Mouse (Mus musculus): ENCODE measurements around the gene Cope.
A peak's percentile ranks its signal among the peaks of the same experiment; 100 is the strongest.

Cope gene

DNA sequence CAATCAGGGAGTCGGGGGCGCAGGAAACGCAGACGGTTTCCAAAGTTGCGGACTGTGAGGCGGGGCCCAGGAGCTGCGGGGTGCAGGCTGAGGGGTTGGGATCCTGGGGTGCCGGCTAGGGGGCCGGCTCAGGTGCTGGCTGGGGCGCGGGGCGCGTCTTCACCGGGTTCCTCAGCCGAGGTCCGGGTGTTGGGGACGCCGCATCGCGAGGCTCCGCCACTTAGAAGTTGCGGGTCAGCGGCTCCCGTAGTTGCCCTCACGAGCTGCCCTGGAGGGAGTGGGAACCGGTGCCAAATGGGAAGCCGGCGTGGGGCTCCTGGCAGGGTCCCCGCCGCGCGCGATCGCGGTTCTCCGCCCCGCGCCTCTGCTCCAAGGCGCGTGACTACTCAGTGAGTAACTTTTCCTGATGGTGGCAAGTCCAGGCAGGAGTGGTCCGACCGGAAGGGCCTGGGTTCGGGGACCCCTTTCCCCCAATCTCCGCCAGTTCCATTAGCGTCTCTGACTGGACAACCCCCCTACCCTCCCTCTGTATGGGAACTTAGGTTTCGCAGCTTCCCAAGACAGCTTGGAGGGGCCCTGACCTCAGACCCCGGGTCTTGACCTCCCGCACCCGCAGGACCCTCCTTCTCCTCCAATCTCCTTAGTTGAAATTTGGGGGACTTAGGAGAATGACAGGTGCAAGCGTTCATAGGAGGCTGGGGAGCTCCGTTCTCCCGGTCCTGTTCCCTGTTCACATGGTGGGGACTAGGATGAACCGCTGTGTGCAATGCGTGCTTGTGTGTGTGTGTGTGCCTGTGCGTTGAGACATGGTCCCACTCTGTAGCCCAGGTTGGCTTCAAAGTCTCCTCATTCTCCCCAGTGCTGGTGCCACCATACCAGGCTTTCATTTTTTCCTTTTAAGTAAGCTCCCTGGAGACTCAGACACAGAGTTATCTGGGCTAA is 18.9 kb upstream of the Cope start:
- Histone ChIP-seq H3K36me3 (ENCODE audit: control insufficient read depth, insufficient read depth, low read length, poor library complexity, severe bottlenecking) (no peaks in the 10 kb centered on the region; the same call in 1 of the 2 replicates), H3K27me3 (ENCODE audit: control insufficient read depth, insufficient read depth, low read length, poor library complexity, severe bottlenecking) (no peaks in the 10 kb centered on the region)
- peak; percentile 16 for DNase-seq (ENCODE audit: low read depth, low spot score)

DNA sequence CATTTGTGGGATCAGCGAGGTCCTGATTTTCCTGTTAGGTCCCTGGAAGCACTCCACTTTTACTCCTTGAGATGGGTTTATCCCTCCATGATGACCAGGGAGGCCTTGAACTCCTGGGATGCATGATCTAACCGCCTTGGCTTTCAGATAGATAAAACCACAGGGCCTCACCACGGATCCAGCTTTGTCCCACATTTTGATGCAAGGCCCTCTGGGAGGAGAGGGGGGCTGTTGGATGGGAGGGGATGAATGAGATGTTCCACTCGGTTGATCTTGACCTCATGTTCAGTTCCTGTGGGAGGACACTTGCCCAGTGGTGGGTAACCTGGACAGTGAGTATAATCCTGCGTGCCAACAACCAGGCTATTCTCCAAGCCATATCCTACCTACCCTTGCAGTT is 17.9 kb upstream of the Cope start:
- H3K27me3 ChIP-seq (ENCODE audit: control insufficient read depth, insufficient read depth, low read length, poor library complexity, severe bottlenecking) = no peaks in the 10 kb centered on the region
- no peak for DNase-seq (ENCODE audit: low read depth, low spot score)
- no peaks in the 10 kb centered on the region; the same call in 1 of the 2 replicates for H3K36me3 ChIP-seq (ENCODE audit: control insufficient read depth, insufficient read depth, low read length, poor library complexity, severe bottlenecking)

DNA sequence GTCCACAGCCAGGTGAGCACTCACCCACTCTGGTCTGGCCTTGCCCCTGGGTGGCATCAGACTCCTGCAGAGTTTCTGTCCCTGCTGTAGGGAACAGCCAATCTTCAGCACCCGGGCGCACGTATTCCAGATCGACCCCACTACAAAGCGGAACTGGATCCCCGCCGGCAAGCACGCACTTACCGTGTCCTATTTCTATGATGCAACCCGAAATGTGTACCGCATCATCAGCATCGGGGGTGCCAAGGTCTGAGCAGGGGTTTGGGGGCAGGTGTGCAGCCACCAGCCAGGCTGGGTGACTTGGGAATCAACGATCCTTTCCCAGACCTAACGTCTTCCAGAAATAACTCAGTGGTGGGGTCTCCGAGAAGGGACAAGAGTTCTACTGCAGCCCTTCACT is 17.0 kb upstream of the Cope start:
- no peak for DNase-seq (ENCODE audit: low read depth, low spot score)
- no peaks in the 10 kb centered on the region; the same call in 1 of the 2 replicates for H3K36me3 ChIP-seq (ENCODE audit: control insufficient read depth, insufficient read depth, low read length, poor library complexity, severe bottlenecking)
- H3K27me3 ChIP-seq (ENCODE audit: control insufficient read depth, insufficient read depth, low read length, poor library complexity, severe bottlenecking) = no peaks in the 10 kb centered on the region

DNA sequence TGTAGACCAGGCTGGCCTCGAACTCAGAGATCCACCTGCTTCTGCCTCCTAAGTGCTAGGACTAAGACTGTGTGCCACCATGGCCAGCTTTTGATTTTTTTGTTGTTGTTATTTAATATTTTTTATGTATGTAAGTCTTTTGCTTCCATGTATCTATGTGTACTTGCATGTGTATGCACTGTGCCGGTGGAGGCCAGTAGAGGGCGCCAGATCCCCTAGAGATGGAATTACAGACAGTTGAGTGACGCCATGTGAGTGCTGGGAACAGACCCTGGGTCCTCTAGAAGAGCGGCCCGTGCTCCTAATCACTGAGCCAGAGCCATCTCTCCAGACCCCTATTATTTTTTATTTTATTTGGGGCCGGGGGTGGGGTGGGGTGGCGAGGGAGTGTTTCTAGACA is 15.6 kb upstream of the Cope start:
- Histone ChIP-seq H3K27me3 (ENCODE audit: control insufficient read depth, insufficient read depth, low read length, poor library complexity, severe bottlenecking) (no peaks in the 10 kb centered on the region), H3K36me3 (ENCODE audit: control insufficient read depth, insufficient read depth, low read length, poor library complexity, severe bottlenecking) (peaks cover 2% of the 10 kb centered on the region)
- DNase-seq (ENCODE audit: low read depth, low spot score) = peak; percentile 58

DNA sequence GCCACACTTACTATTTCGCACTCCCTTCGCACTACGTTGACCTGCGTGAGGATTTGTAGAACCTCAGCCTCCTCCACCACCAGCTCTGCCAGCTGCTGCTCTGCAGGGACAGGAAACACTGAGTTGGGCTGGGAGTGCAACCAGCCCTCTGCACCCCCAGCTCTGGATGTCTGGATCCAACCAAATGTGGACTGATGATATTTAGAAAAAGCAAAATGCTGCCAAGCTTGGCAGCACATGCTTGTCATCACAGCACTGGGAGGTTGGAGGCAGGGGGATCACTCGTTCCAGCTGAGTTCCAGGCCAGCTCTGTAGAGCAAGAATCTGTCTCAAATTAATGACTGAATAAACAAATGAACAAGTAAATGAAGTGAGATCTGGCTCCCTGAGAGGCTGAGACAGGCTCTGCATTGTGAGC is 8.3 kb upstream of the Cope start:
- no peak for DNase-seq (ENCODE audit: low read depth, low spot score)
- peaks cover 22% of the 10 kb centered on the region for H3K36me3 ChIP-seq (ENCODE audit: control insufficient read depth, insufficient read depth, low read length, poor library complexity, severe bottlenecking)

DNA sequence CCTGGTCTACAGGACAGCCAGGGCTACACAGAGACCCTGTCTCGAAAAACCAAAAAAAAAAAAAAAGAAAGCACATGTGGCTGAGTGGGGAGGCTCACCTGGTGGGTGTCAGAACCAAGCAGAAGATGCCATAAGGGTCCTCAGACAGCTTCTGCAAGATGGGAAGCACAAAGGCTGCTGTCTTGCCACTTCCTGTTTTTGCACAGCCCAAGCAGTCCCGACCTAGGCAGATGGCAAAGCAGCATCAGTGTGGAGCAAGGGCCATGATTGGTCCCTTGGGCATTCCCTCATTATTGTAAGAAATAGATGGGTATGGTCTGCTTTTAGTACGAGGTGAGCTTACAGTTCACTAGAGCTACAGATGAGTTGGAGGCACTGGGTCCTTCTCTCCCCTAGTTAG is 1.4 kb upstream of the Cope start:
- Histone ChIP-seq H3K27me3 (ENCODE audit: control insufficient read depth, insufficient read depth, low read length, poor library complexity, severe bottlenecking) (no peaks in the 10 kb centered on the region), H3K36me3 (ENCODE audit: control insufficient read depth, insufficient read depth, low read length, poor library complexity, severe bottlenecking) (peaks cover 9% of the 10 kb centered on the region)
- peak; percentile 20 for DNase-seq (ENCODE audit: low read depth, low spot score)

More for the DNA sequence above, 8.3 kb upstream of the Cope start:
- no peaks in the 10 kb centered on the region for H3K27me3 ChIP-seq (ENCODE audit: control insufficient read depth, insufficient read depth, low read length, poor library complexity, severe bottlenecking)

DNA sequence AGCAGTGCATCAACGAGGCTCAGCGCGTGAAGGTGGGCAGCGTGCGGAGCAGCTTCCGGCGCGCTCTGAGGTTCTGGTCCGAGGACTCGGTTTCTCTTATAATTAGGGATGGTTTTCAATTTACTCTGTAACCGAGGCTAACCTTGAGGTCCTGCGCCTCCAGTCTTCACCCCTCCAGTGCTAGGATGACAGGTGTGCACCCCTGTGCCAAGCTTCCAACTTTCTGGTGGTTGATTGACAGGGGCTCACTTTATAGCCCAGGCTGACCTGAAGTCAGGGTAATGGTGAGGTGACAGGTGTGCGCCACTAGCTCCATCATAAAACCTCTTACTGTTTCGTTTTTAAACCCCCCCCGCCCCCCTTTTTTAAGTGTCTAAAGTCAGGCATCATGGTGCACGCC is 583 bp downstream of the Cope start:
- DNase-seq (ENCODE audit: low read depth, low spot score) = no peak
- H3K36me3 ChIP-seq (ENCODE audit: control insufficient read depth, insufficient read depth, low read length, poor library complexity, severe bottlenecking) = peaks cover 5% of the 10 kb centered on the region
- no peaks in the 10 kb centered on the region for H3K27me3 ChIP-seq (ENCODE audit: control insufficient read depth, insufficient read depth, low read length, poor library complexity, severe bottlenecking)

DNA sequence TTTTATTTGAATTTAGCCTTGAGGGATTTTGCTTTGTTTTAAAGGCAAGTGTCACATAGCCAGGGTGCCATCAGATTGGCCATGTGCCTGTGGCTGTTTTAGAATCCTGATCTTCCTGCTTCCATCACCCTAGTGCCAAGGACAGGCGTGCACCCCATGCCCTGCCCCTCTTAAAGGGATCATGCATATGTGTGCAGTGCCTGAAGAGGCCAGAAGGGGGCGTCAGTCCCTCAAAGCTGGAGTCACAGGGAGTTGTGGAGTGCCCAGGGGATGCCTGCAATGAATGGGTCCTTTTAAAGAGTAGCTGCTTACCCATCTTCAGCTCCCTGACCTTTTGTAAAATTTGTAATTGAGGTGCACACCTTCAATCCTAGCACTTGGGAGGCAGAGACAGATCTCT is 7.0 kb downstream of the Cope start:
- Histone ChIP-seq H3K27me3 (ENCODE audit: control insufficient read depth, insufficient read depth, low read length, poor library complexity, severe bottlenecking) (no peaks in the 10 kb centered on the region), H3K36me3 (ENCODE audit: control insufficient read depth, insufficient read depth, low read length, poor library complexity, severe bottlenecking) (peaks cover 11% of the 10 kb centered on the region)
- DNase-seq (ENCODE audit: low read depth, low spot score) = peak; percentile 49

DNA sequence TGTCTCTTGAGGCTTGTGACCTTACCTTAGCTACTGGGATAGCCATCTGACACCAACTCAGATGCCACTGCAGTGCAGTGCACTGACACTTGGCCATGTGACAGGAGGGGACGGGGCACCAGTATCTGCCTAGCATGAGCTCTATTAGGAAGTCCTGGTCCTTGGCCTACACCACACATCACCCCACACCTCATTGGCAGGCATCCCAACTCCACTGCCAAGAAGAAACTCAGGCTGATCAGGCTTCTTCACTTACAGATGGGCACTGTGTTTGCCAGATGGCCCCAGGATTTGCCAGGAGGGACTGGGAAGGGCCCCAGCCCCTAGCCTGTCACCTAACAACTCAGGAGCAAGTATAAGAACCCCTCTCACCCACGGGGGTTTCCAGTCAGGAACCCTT is 11.1 kb downstream of the Cope start:
- Histone ChIP-seq H3K27me3 (ENCODE audit: control insufficient read depth, insufficient read depth, low read length, poor library complexity, severe bottlenecking) (no peaks in the 10 kb centered on the region), H3K36me3 (ENCODE audit: control insufficient read depth, insufficient read depth, low read length, poor library complexity, severe bottlenecking) (peaks cover 2% of the 10 kb centered on the region; the same call in 1 of the 2 replicates)
- no peak for DNase-seq (ENCODE audit: low read depth, low spot score)

DNA sequence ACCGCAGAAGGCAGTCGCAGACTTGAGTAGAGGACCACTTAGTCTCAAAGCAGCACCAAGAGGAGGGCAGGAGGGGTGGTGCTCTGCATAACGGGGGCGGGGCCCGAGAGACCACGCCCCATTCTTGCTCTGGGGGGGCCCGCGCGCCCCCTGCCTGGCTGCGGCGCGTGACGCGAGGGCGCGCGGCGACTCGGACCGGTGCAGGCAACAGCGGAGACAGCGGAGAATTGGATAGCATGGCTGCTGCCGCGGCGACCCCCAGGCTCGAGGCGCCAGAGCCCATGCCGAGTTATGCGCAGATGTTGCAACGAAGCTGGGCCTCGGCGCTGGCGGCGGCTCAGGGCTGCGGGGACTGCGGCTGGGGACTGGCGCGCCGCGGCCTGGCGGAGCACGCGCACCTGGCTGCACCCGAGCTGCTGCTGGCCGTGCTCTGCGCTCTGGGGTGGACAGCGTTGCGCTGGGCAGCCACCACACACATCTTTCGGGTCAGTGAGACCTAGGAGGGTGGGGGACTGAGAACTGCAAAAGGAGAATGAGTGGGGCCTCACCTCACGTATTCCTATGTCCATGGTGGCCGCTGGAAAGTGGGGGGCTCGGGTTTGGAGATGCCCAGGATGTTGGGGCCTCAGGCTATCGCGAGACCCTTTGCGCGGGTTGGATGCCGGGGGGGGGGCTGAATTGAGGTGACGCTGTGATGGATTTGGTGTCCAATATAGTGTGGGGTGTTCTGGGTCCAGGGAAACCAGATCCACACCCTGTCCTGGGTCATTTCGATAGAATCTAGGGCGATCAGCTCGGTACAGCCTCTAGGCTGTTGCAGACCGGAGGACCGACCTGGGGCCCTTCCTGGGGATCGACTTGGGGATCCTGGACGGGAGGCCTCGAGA is 13.5 kb downstream of the Cope start, which contains the start of gene Cers1:
Gene Cers1, plus strand, starts transcription at position 152 of the 887 bp plus-strand sequence.
- peak; percentile 40 for DNase-seq (ENCODE audit: low read depth, low spot score)
- Histone ChIP-seq H3K27me3 (ENCODE audit: control insufficient read depth, insufficient read depth, low read length, poor library complexity, severe bottlenecking) (no peaks in the 10 kb centered on the region), H3K36me3 (ENCODE audit: control insufficient read depth, insufficient read depth, low read length, poor library complexity, severe bottlenecking) (peaks cover 2% of the 10 kb centered on the region; the same call in 1 of the 2 replicates)

DNA sequence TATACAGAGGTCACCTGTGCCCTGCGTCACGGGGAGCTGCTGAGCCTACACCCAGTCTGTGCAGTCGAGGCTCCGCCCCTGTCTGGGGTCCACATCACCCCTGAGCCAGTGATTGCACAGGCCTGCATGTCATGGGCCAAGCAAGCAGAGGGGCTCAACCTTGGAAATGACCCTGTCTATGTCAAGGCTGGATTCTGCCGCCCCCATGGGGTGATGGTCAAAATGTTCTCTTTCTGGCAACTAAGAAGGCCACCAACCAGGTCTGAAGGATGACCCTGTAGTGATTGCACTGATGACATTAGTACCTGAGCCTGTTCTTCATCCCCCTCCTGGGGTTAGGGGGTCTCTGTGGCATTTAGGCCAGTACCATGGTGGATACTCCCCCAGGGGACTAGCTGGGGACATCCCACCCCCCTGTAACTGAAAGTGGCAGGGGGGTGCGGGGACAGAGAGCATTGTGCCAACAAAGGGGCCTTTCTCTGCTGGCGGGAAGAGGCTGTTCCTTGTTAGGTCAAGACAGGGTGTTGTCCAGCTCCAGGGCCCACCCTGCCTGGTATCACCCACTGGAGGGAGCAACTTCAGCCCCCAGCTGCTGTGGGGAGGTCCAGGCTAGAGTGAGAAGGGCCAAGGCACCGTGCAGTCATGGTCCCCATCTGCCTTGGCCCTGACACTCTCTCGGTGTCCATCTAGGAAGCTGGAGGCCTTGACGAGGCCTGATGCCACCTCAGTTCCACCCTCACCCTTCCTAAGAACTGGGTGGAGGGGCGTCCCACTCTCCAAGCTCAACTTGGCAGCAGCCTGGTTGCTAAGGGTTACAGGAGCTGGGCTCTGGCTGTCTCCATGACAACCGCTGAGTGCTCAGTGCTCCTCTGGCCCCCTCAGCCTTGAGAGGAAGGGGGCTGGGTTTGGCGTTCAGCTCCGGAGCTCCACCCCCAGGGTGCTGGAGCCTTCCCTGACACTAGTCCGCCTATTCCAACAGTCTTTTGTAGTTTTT is 14.5 kb downstream of the Cope start:
- no peaks in the 10 kb centered on the region for H3K27me3 ChIP-seq (ENCODE audit: control insufficient read depth, insufficient read depth, low read length, poor library complexity, severe bottlenecking)
- H3K36me3 ChIP-seq (ENCODE audit: control insufficient read depth, insufficient read depth, low read length, poor library complexity, severe bottlenecking) = peaks cover 2% of the 10 kb centered on the region; the same call in 1 of the 2 replicates
- DNase-seq (ENCODE audit: low read depth, low spot score) = no peak

DNA sequence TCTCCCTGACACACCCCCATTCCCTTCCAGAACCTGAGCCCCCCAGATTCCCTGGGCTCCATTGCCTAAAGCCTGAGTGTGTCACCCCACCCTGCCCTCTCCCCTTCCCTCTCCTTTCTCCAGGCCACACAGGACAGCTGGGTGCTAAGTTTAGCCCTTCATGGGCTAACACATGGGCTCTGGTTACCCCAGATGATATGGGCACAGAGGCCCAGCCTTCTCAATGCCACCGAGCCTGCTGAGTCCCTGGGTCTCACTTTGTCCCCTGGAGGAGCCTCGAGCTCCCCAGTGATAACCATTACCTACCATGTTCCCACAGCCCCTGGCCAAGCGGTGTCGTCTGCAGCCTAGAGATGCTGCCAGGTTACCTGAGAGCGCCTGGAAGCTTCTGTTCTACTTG is 15.6 kb downstream of the Cope start:
- no peaks in the 10 kb centered on the region for H3K27me3 ChIP-seq (ENCODE audit: control insufficient read depth, insufficient read depth, low read length, poor library complexity, severe bottlenecking)
- peaks cover 1% of the 10 kb centered on the region; the same call in 1 of the 2 replicates for H3K36me3 ChIP-seq (ENCODE audit: control insufficient read depth, insufficient read depth, low read length, poor library complexity, severe bottlenecking)
- no peak for DNase-seq (ENCODE audit: low read depth, low spot score)

DNA sequence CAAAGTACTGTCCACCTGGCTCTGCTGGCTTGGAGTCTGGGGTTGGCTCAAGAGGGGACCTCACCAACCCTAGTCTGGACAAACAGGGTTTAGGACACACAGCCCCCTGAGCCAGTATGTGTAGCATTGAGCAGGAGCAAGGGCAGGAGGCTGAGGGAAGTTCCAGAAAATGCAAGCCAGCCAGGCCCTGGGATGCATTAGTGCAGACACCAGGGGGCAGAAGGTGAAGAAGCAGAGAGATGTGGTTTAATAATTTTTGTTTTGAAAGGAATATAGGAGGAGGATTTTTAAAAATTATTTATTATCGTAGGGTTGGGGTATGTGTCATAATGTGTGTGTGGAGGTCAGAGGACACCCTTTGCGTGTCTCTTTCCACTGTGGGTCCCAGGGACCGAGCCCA is 21.4 kb downstream of the Cope start:
- DNase-seq (ENCODE audit: low read depth, low spot score) = no peak
- H3K36me3 ChIP-seq (ENCODE audit: control insufficient read depth, insufficient read depth, low read length, poor library complexity, severe bottlenecking) = no peaks in the 10 kb centered on the region
- H3K27me3 ChIP-seq (ENCODE audit: control insufficient read depth, insufficient read depth, low read length, poor library complexity, severe bottlenecking) = no peaks in the 10 kb centered on the region

DNA sequence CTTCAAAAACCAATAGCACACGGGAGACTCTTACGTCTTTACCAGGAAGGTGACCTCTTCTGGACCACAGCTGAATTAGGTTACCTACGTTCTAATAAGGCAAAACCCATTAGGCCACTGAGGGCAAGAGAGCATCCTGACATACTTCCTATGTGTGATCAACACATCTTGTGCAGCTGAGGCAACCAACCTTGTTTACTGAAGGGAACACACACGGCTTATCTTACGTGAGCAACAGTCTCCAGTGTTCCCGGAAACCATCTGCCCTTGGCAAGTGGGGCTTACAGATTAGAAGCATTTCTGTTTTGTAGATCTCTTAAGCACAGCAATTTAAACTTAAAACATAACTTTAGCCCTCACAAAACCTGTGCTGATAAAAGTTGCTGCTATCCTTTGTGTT is 25.2 kb downstream of the Cope start:
- H3K27me3 ChIP-seq (ENCODE audit: control insufficient read depth, insufficient read depth, low read length, poor library complexity, severe bottlenecking) = no peaks in the 10 kb centered on the region
- no peak for DNase-seq (ENCODE audit: low read depth, low spot score)
- H3K36me3 ChIP-seq (ENCODE audit: control insufficient read depth, insufficient read depth, low read length, poor library complexity, severe bottlenecking) = peaks cover 10% of the 10 kb centered on the region
